Mouse (Mus musculus): ENCODE measurements around the gene Cdk5rap1. TPM values are rescaled to one million over a fixed set of nuclear protein-coding genes. Genes with fewer than 3 reads are reported as not detected.

Cdk5rap1 gene
- 13.6 TPM for polyA plus RNA-seq (2015; fragmentation: Illumina TruSeq; extraction: RNeasy Lipid Tissue Mini Kit (QIAGEN cat#74804); ENCODE audit: insufficient read depth, low replicate concordance)

DNA sequence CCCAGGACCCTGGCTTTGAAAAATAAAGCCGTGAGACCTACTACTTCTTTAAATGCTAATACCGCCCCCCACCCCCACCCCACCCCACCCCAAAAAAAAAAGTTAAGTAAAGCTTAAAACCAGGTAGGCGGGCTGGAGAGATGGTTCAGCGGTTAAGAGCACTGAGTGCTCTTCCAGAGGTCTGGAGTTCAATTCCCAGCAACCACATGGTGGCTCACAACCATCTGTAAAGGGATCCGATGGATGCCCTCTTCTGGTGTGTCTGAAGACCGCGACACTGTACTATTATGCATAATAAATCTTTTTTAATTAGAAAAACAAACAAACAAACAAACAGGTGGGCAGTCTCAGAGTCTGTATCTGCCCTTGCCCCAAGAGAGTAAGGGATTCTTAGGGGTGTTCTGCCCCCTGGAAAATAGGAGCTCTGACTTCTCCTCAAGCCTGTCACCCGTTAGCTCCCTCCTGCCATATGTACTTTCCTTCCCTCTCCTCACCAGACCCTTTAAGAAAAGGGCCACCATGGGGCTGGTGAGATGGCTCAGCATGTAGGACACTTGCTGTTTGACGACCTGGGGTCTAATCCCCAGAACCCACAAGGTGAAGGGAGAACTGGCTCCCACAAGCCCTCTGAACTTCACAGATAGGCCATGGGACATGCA, at the start of gene Cdk5rap1:
Cdk5rap1 (minus strand) TSS at position 169 of the 659 bp plus-strand sequence.

DNA sequence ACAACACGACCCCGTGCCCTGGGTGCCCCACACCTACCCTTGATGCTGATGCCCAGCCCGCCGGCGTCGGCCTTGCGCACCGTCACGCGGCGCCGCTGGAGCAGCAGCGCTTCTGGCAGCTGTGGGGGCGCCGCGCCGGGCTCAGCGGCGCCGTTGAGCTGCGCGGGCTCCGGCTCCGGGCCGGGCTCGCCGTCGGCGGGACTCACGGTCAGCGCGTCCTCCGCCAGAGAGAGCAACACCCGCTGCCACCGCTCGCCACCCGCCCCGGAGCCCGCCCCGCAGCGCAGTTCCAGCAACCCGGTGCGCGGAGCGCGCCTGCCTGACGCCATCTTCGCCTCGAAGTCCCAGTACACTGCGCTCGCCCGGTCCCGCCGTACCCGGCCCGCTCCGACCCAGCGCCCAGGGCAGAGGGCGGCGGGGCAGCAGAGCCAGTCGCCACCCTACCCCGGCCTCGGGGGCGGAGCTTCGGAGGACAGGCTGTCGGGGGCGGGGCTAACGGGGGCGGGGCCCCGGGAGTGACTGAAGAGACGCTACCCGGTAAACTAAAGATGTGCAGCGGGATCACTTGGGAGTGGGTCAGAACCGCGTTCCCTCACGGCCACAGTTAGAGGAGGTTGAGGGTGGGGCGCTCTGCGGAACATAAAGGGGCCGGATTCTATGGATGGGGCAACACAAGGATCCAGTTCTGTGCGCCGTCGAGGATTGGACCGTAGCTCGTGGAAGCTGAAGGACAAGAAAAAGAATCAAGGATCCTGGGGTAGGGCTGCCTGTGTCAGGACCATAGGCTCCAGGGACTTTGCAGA, 35.0 kb upstream of the Cdk5rap1 start, which contains the start of gene Snta1:
Snta1 (minus strand) TSS at position 457 of the 803 bp plus-strand sequence.

DNA sequence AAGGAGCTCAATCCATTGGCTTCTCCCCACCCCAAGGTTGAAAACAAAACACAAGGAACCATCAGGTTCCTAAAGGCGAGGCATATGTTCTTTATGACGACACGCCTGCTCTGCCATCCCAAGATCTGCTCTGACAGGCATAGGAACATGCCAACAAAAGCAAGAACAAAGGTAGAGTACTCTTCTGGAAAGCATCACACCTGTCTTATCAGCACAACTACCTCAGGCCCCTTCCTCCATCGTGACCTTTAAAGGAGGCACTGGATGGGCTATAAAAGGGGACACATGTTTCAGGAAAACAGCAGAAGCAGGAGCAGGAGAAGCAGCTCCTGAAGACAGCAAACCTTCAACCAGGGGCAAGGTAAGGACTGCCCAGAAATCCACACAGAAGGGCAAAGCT, 65.9 kb downstream of the Cdk5rap1 start, which contains the start of gene Bpifb9b:
Bpifb9b (plus strand) TSS at position 301 of the 400 bp plus-strand sequence.

Other genes with a start within 250 kb of the Cdk5rap1 start
- gene Bpifa3, start 242.7 kb downstream of the Cdk5rap1 start, polyA plus RNA-seq (2015; fragmentation: Illumina TruSeq; extraction: RNeasy Lipid Tissue Mini Kit (QIAGEN cat#74804); ENCODE audit: insufficient read depth, low replicate concordance), result not detected
- not detected for gene Bpifa1, start 230.1 kb downstream of the Cdk5rap1 start, polyA plus RNA-seq (2015; fragmentation: Illumina TruSeq; extraction: RNeasy Lipid Tissue Mini Kit (QIAGEN cat#74804); ENCODE audit: insufficient read depth, low replicate concordance)
- not detected for gene Bpifa5, start 210.4 kb downstream of the Cdk5rap1 start, polyA plus RNA-seq (2015; fragmentation: Illumina TruSeq; extraction: RNeasy Lipid Tissue Mini Kit (QIAGEN cat#74804); ENCODE audit: insufficient read depth, low replicate concordance)
- not detected for gene Bpifb1, start 182.2 kb downstream of the Cdk5rap1 start, polyA plus RNA-seq (2015; fragmentation: Illumina TruSeq; extraction: RNeasy Lipid Tissue Mini Kit (QIAGEN cat#74804); ENCODE audit: insufficient read depth, low replicate concordance)
- not detected for gene Bpifb5, start 149.3 kb downstream of the Cdk5rap1 start, polyA plus RNA-seq (2015; fragmentation: Illumina TruSeq; extraction: RNeasy Lipid Tissue Mini Kit (QIAGEN cat#74804); ENCODE audit: insufficient read depth, low replicate concordance)
- not detected for gene Bpifb9a, start 115.2 kb downstream of the Cdk5rap1 start, polyA plus RNA-seq (2015; fragmentation: Illumina TruSeq; extraction: RNeasy Lipid Tissue Mini Kit (QIAGEN cat#74804); ENCODE audit: insufficient read depth, low replicate concordance)
- not detected for gene Bpifb9b, start 65.8 kb downstream of the Cdk5rap1 start, polyA plus RNA-seq (2015; fragmentation: Illumina TruSeq; extraction: RNeasy Lipid Tissue Mini Kit (QIAGEN cat#74804); ENCODE audit: insufficient read depth, low replicate concordance)
- 2.1 TPM for gene Snta1, start 35.1 kb upstream of the Cdk5rap1 start, polyA plus RNA-seq (2015; fragmentation: Illumina TruSeq; extraction: RNeasy Lipid Tissue Mini Kit (QIAGEN cat#74804); ENCODE audit: insufficient read depth, low replicate concordance)
- gene Cbfa2t2, start 63.5 kb upstream of the Cdk5rap1 start, polyA plus RNA-seq (2015; fragmentation: Illumina TruSeq; extraction: RNeasy Lipid Tissue Mini Kit (QIAGEN cat#74804); ENCODE audit: insufficient read depth, low replicate concordance), result 16.1 TPM
- not detected for gene 1700003F12Rik, start 174.1 kb upstream of the Cdk5rap1 start, polyA plus RNA-seq (2015; fragmentation: Illumina TruSeq; extraction: RNeasy Lipid Tissue Mini Kit (QIAGEN cat#74804); ENCODE audit: insufficient read depth, low replicate concordance)
- not detected for gene Actl10, start 178.8 kb upstream of the Cdk5rap1 start, polyA plus RNA-seq (2015; fragmentation: Illumina TruSeq; extraction: RNeasy Lipid Tissue Mini Kit (QIAGEN cat#74804); ENCODE audit: insufficient read depth, low replicate concordance)
- gene Necab3, start 185.9 kb upstream of the Cdk5rap1 start, polyA plus RNA-seq (2015; fragmentation: Illumina TruSeq; extraction: RNeasy Lipid Tissue Mini Kit (QIAGEN cat#74804); ENCODE audit: insufficient read depth, low replicate concordance), result 0.40 TPM
- 4.3 TPM for gene E2f1, start 196.9 kb upstream of the Cdk5rap1 start, polyA plus RNA-seq (2015; fragmentation: Illumina TruSeq; extraction: RNeasy Lipid Tissue Mini Kit (QIAGEN cat#74804); ENCODE audit: insufficient read depth, low replicate concordance)
- gene Pxmp4, start 230.7 kb upstream of the Cdk5rap1 start, polyA plus RNA-seq (2015; fragmentation: Illumina TruSeq; extraction: RNeasy Lipid Tissue Mini Kit (QIAGEN cat#74804); ENCODE audit: insufficient read depth, low replicate concordance), result 12.2 TPM
- 1.9 TPM for gene Zfp341, start 240.3 kb upstream of the Cdk5rap1 start, polyA plus RNA-seq (2015; fragmentation: Illumina TruSeq; extraction: RNeasy Lipid Tissue Mini Kit (QIAGEN cat#74804); ENCODE audit: insufficient read depth, low replicate concordance)
- not detected for gene 4930519P11Rik, start 240.4 kb upstream of the Cdk5rap1 start, polyA plus RNA-seq (2015; fragmentation: Illumina TruSeq; extraction: RNeasy Lipid Tissue Mini Kit (QIAGEN cat#74804); ENCODE audit: insufficient read depth, low replicate concordance)

All from spleen, adult 10 weeks (tissue).